Mouse (Mus musculus) macrophage (primary cell): Measurements from ENCODE around the gene Hddc3. TPM values are rescaled to one million over a fixed set of nuclear protein-coding genes. Genes with fewer than 3 reads are reported as not detected.
"Not testable (repeated sequence)": the region's sequence is repeated elsewhere in the genome, so short reads cannot be mapped to it uniquely, and the experiment has no call there.

Experiments
- H3K27ac ChIP-seq: fragments of 350-480 bp; formaldehyde crosslinking; 2 replicates; pipeline ENCODE4 v1.9.0; 2021
- H3K36me3 ChIP-seq: fragments of 350-480 bp; formaldehyde crosslinking; 2 replicates; pipeline ENCODE4 v1.9.0; 2021; ENCODE audit errors: inconsistent target
- H3K4me3 ChIP-seq: fragments of 350-480 bp; formaldehyde crosslinking; 2 replicates; pipeline ENCODE4 v1.9.0; 2021; ENCODE audit errors: inconsistent target
- H3K79me2 ChIP-seq: fragments of 350-480 bp; formaldehyde crosslinking; 2 replicates; pipeline ENCODE4 v1.9.0; 2021; ENCODE audit errors: inconsistent target
- WGBS: methylation state at CpG from one replicate; pipeline ENCODE4 v1.1.7; 2026; ENCODE audit warnings: inconsistent platforms; ENCODE audit not compliant: missing documents; 5-methylcytosine and 5-hydroxymethylcytosine counted together
- polyA plus RNA-seq: library from polyadenylated mRNA; stranded (reverse); fragments of 250-400 nt; gene quantifications from 3 replicates; pipeline ENCODE4 v1.2.4, GENCODE M21; 2018; ENCODE audit warnings: inconsistent platforms

The Hddc3 gene
- polyA plus RNA-seq, 1 experiment from 2014 or later, result 14.5 TPM

- peaks cover 49% of the 10 kb centered on the region for H3K36me3 ChIP-seq
- peaks cover 88% of the 10 kb centered on the region for H3K79me2 ChIP-seq
- peak overlapping the region; percentile 93 for H3K4me3 ChIP-seq
- H3K27ac ChIP-seq, result peak overlapping the region; percentile 100
- WGBS, result 2% methylated on average over 18 of the region's 18 CpGs
Measured at GRCm38 (mm10) chr7:80386235-80386930, 43.5 kb downstream of the Hddc3 start.

GRCm38 (mm10) chr7:80387033-80387632 is 44.2 kb downstream of the Hddc3 start:
- Histone ChIP-seq H3K79me2 (peaks cover 88% of the 10 kb centered on the region), H3K36me3 (peaks cover 49% of the 10 kb centered on the region), H3K27ac (peak overlapping the region; percentile 100), H3K4me3 (peak overlapping the region; percentile 93)
- 2% methylated on average over 16 of the region's 17 CpGs for WGBS

GRCm38 (mm10) chr7:80387633-80388543 is 45.0 kb downstream of the Hddc3 start, which contains the start of gene Fes:
Gene Fes, minus strand, starts transcription at chr7:80387946.
- Histone ChIP-seq H3K36me3 (peaks cover 49% of the 10 kb centered on the region), H3K79me2 (peaks cover 88% of the 10 kb centered on the region), H3K27ac (peak within 1 kb of the TSS; percentile 100), H3K4me3 (peak within 1 kb of the TSS; percentile 93)
- 2% methylated on average over 32 of the region's 33 CpGs for WGBS

- peaks cover 58% of the 10 kb centered on the region for H3K36me3 ChIP-seq
- 96% methylated on average over 15 of the region's 15 CpGs for WGBS
- H3K27ac ChIP-seq, result no peak overlapping the region
- peaks cover 84% of the 10 kb centered on the region for H3K79me2 ChIP-seq
- no peak overlapping the region for H3K4me3 ChIP-seq
Measured at GRCm38 (mm10) chr7:80392119-80392518, 49.2 kb downstream of the Hddc3 start.

- peaks cover 68% of the 10 kb centered on the region for H3K36me3 ChIP-seq
- peaks cover 86% of the 10 kb centered on the region for H3K79me2 ChIP-seq
- no peak overlapping the region for H3K27ac ChIP-seq
- no peak overlapping the region for H3K4me3 ChIP-seq
- WGBS, result 70% methylated on average over 3 of the region's 4 CpGs
Measured at GRCm38 (mm10) chr7:80394600-80394999, 51.7 kb downstream of the Hddc3 start.

- Histone ChIP-seq H3K79me2 (peaks cover 86% of the 10 kb centered on the region), H3K36me3 (peaks cover 58% of the 10 kb centered on the region)
- not testable (repeated sequence) for H3K4me3 ChIP-seq, H3K27ac ChIP-seq
- 94% methylated on average over 1 of the region's 4 CpGs for WGBS
Measured at GRCm38 (mm10) chr7:80396427-80396826, 53.5 kb downstream of the Hddc3 start.

- H3K36me3 ChIP-seq, result peaks cover 43% of the 10 kb centered on the region
- peaks cover 75% of the 10 kb centered on the region for H3K79me2 ChIP-seq
- no peak overlapping the region for H3K4me3 ChIP-seq
- no peak overlapping the region for H3K27ac ChIP-seq
- 97% methylated on average over 9 of the region's 9 CpGs for WGBS
Measured at GRCm38 (mm10) chr7:80397986-80398385, 55.1 kb downstream of the Hddc3 start.

- WGBS, result 89% methylated on average over 9 of the region's 9 CpGs
- H3K36me3 ChIP-seq, result peaks cover 34% of the 10 kb centered on the region
- peaks cover 66% of the 10 kb centered on the region for H3K79me2 ChIP-seq
- H3K27ac ChIP-seq, result no peak overlapping the region
- no peak overlapping the region for H3K4me3 ChIP-seq
Measured at GRCm38 (mm10) chr7:80398654-80399444, 55.9 kb downstream of the Hddc3 start.

- Histone ChIP-seq H3K36me3 (peaks cover 28% of the 10 kb centered on the region), H3K27ac (no peak overlapping the region), H3K79me2 (peaks cover 63% of the 10 kb centered on the region), H3K4me3 (no peak overlapping the region)
- WGBS, result 50% methylated on average over 5 of the region's 5 CpGs
Measured at GRCm38 (mm10) chr7:80400099-80400498, 57.2 kb downstream of the Hddc3 start.

Other genes starting within 250 kb of the Hddc3 start
- 72.5 to 101 TPM (median 88.0 TPM) in 3 replicates for gene Idh2, start 227.7 kb upstream of the Hddc3 start, polyA plus RNA-seq
- 6.0 to 23.1 TPM (median 10.0 TPM) in 3 replicates for gene Sema4b, start 156.3 kb upstream of the Hddc3 start, polyA plus RNA-seq
- gene Cib1, start 110.3 kb upstream of the Hddc3 start, polyA plus RNA-seq, result 28.5 to 81.1 TPM (median 68.2 TPM) in 3 replicates
- gene Gdpgp1, start 110.2 kb upstream of the Hddc3 start, polyA plus RNA-seq, result 2.7 to 3.2 TPM (median 3.1 TPM) in 3 replicates
- 0.06 to 0.07 TPM in 2 of 3 replicates, not detected in the other for gene Ttll13, start 96.7 kb upstream of the Hddc3 start, polyA plus RNA-seq
- gene Ngrn, start 81.9 kb upstream of the Hddc3 start, polyA plus RNA-seq, result 10.5 to 19.3 TPM (median 14.7 TPM) in 3 replicates
- gene Vps33b, start 73.5 kb upstream of the Hddc3 start, polyA plus RNA-seq, result 9.4 to 14.3 TPM (median 12.9 TPM) in 3 replicates
- gene Prc1, start 48.7 kb upstream of the Hddc3 start, polyA plus RNA-seq, result 2.1 to 15.2 TPM (median 9.7 TPM) in 3 replicates
- 2.3 to 2.8 TPM (median 2.4 TPM) in 3 replicates for gene Rccd1, start 18.6 kb upstream of the Hddc3 start, polyA plus RNA-seq
- gene Unc45a, start 2.1 kb upstream of the Hddc3 start, polyA plus RNA-seq, result 14.3 to 19.5 TPM (median 16.2 TPM) in 3 replicates
- gene Man2a2, start 28.3 kb downstream of the Hddc3 start, polyA plus RNA-seq, result 15.9 to 83.7 TPM (median 73.2 TPM) in 3 replicates
- gene Fes, start 44.8 kb downstream of the Hddc3 start, polyA plus RNA-seq, result 96.8 to 128 TPM (median 114 TPM) in 3 replicates
- 37.1 to 65.0 TPM (median 49.0 TPM) in 3 replicates for gene Furin, start 62.3 kb downstream of the Hddc3 start, polyA plus RNA-seq
- 2.5 to 9.1 TPM (median 7.2 TPM) in 3 replicates for gene Blm, start 192.0 kb downstream of the Hddc3 start, polyA plus RNA-seq